Mouse (Mus musculus): Measurements from ENCODE around the gene Alpi.

DNA sequence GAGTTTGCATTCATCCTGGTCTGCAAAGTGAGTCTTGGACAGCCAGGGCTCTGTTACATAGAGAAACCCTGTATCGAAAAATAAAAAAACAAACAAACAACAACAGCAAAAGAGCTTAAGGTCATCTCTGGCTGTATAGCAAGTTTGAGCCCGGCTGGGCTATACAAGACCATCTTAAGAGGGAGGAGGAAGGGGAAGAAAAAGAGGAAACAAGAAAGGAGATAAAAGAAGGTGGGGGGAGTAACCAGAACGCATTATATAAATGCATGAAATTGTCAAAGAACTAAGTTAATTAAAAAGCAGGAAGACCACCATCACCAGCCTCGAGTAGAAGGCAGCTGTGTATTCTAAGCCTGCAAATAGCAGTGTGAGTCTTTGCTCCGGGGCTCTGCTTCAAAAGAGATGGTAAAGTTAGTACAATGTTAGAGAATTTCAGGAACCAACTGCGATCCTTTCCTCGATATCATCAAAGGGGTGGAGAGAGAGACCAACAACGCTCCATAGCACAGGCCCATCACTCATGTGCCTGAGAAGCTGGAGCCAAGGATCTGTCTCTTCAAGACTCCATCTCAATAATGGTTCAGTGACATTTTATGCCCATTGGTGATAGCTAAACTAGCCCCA, 42.3 kb downstream of the Alpi start:
- no peak for TF ChIP-seq GATA1 (IDR thresholded peaks at IDR 0.05; ENCODE audit: low read length)
- TF ChIP-seq TAL1 (IDR thresholded peaks at IDR 0.05; ENCODE audit: low read length), result no peak
